Mouse (Mus musculus) hindbrain, embryonic 14.5 days (tissue): Measurements from ENCODE around the gene Il1rapl2. TPM values are rescaled to one million over a fixed set of nuclear protein-coding genes. Genes with fewer than 3 reads are reported as not detected.

Experiments
- ATAC-seq: fragments of 200-750 bp; cut with Nextera tagmentation; 2 replicates; pipeline ENCODE4 v1.8.0; 2017; ENCODE audit warnings: moderate number of reproducible peaks, mild to moderate bottlenecking, moderate TSS enrichment, moderate library complexity; ENCODE audit not compliant: low FRiP score
- DNase-seq: peaks from one replicate; pipeline ENCODE4 v3.0.0-alpha.2; 2015; ENCODE audit warnings: low spot score
- H3K27ac ChIP-seq: fragments of 300-500 bp; sonication (generic); 2 replicates; pipeline ENCODE4 v1.5.1; 2014; ENCODE audit warnings: mild to moderate bottlenecking, moderate library complexity
- H3K27me3 ChIP-seq: fragments of 300-500 bp; sonication (generic); 2 replicates; pipeline ENCODE4 v1.6.1; 2014; ENCODE audit warnings: mild to moderate bottlenecking, low read length, mixed read lengths; ENCODE audit not compliant: control insufficient read depth, insufficient read depth
- H3K36me3 ChIP-seq: fragments of 300-500 bp; sonication (generic); replicated peaks from 2 replicates; pipeline ENCODE4 v1.6.1; 2014; ENCODE audit not compliant: control insufficient read depth, insufficient read depth
- H3K4me1 ChIP-seq: fragments of 300-500 bp; sonication (generic); replicated peaks from 2 replicates; pipeline ENCODE4 v1.6.1; 2014; ENCODE audit warnings: antibody characterized with exemption, low read length, mixed read lengths; ENCODE audit not compliant: control insufficient read depth, insufficient read depth
- H3K4me2 ChIP-seq: fragments of 300-500 bp; sonication (generic); replicated peaks from 2 replicates; pipeline ENCODE4 v1.6.1; 2014; ENCODE audit warnings: mild to moderate bottlenecking, moderate library complexity
- H3K4me3 ChIP-seq: fragments of 300-500 bp; sonication (generic); replicated peaks from 2 replicates; pipeline ENCODE4 v1.5.1; 2014; ENCODE audit warnings: mild to moderate bottlenecking, low read length
- H3K9ac ChIP-seq: fragments of 300-500 bp; sonication (generic); 2 replicates; pipeline ENCODE4 v1.6.1; 2014
- H3K9me3 ChIP-seq: fragments of 300-500 bp; sonication (generic); 2 replicates; pipeline ENCODE4 v1.6.1; 2016; ENCODE audit warnings: low read length; ENCODE audit not compliant: control insufficient read depth
- WGBS: fragments of 180-500 bp; shearing (Covaris S2); extraction: QIAGEN DNeasy Blood & Tissue Kit; methylation state at CpG from one replicate; pipeline ENCODE4 v1.1.7; 2014; 5-methylcytosine and 5-hydroxymethylcytosine counted together
- polyA plus RNA-seq: library from polyadenylated mRNA; unstranded; fragments of >200 nt; fragmentation: Nextera tagmentation; extraction: Ambion mirVana; gene quantifications from 2 replicates; pipeline ENCODE4 v1.2.1, GENCODE M21; 2014

Il1rapl2 gene
- polyA plus RNA-seq, 1 experiment from 2014 or later = 3.3 TPM

- no peak overlapping the region for H3K27ac ChIP-seq
- no peaks in the 10 kb centered on the region for H3K36me3 ChIP-seq
- H3K9me3 ChIP-seq = no peaks in the 10 kb centered on the region
- H3K4me2 ChIP-seq = no peak overlapping the region
- no peak for DNase-seq
- H3K4me3 ChIP-seq = no peak overlapping the region
- 88% methylated on average over 3 of the region's 3 CpGs for WGBS
- H3K27me3 ChIP-seq = no peaks in the 10 kb centered on the region
- H3K9ac ChIP-seq = no peak overlapping the region
- no peaks in the 10 kb centered on the region for H3K4me1 ChIP-seq
- ATAC-seq = no peak
Observed at GRCm38 (mm10) chrX:138478488-138478887, 908.1 kb downstream of the Il1rapl2 start.

- Histone ChIP-seq H3K4me2 (no peak overlapping the region), H3K27me3 (no peaks in the 10 kb centered on the region), H3K4me1 (no peaks in the 10 kb centered on the region), H3K36me3 (no peaks in the 10 kb centered on the region), H3K4me3 (no peak overlapping the region), H3K27ac (no peak overlapping the region), H3K9ac (no peak overlapping the region), H3K9me3 (no peaks in the 10 kb centered on the region)
- ATAC-seq (no peak), DNase-seq (no peak)
- WGBS = 88% methylated on average over 1 of the region's 1 CpGs
Observed at GRCm38 (mm10) chrX:138500510-138500909, 930.1 kb downstream of the Il1rapl2 start.

GRCm38 (mm10) chrX:138505049-138505448, 934.6 kb downstream of the Il1rapl2 start:
- ATAC-seq (no peak), DNase-seq (no peak)
- Histone ChIP-seq H3K27ac (no peak overlapping the region), H3K4me1 (no peaks in the 10 kb centered on the region), H3K9ac (no peak overlapping the region), H3K4me3 (no peak overlapping the region), H3K27me3 (no peaks in the 10 kb centered on the region; the same call in 1 of the 2 replicates), H3K9me3 (no peaks in the 10 kb centered on the region), H3K36me3 (no peaks in the 10 kb centered on the region), H3K4me2 (no peak overlapping the region)
- 41% methylated on average over 3 of the region's 3 CpGs for WGBS

- ATAC-seq (no peak), DNase-seq (no peak)
- Histone ChIP-seq H3K4me1 (no peaks in the 10 kb centered on the region), H3K36me3 (no peaks in the 10 kb centered on the region), H3K9me3 (no peaks in the 10 kb centered on the region), H3K27me3 (no peaks in the 10 kb centered on the region), H3K4me2 (no peak overlapping the region), H3K27ac (no peak overlapping the region), H3K9ac (no peak overlapping the region), H3K4me3 (no peak overlapping the region)
- 81% methylated on average over 3 of the region's 3 CpGs for WGBS
Observed at GRCm38 (mm10) chrX:138620106-138620505, 1049.7 kb downstream of the Il1rapl2 start.

DNA sequence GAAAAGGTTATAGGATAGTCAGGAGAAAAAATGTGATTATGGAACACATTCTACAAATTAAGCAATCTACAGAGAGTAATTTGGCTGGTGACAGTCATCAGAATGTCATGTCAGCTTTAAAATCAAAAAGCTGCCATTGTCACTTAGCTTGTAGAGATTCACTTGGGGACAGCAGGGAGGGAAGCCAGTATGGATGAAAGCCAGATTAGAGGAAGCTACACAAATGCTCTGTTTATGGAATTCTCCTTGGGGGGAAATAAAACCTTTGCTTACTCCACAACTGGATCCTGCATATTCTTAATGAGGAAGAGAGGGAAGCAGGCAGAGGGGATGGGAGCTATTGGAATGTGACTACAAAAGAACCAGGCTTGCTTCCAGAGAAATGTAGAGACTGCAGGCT, 1054.9 kb downstream of the Il1rapl2 start:
- Histone ChIP-seq H3K4me3 (no peak overlapping the region), H3K27ac (no peak overlapping the region), H3K36me3 (no peaks in the 10 kb centered on the region), H3K4me2 (no peak overlapping the region), H3K27me3 (no peaks in the 10 kb centered on the region), H3K9ac (no peak overlapping the region), H3K9me3 (no peaks in the 10 kb centered on the region), H3K4me1 (no peaks in the 10 kb centered on the region)
- no peak for ATAC-seq
- no peak for DNase-seq

GRCm38 (mm10) chrX:138722372-138722771, 1152.0 kb downstream of the Il1rapl2 start:
- Histone ChIP-seq H3K4me2 (no peak overlapping the region), H3K9me3 (no peaks in the 10 kb centered on the region), H3K9ac (no peak overlapping the region), H3K4me1 (no peaks in the 10 kb centered on the region), H3K27me3 (no peaks in the 10 kb centered on the region), H3K27ac (no peak overlapping the region), H3K36me3 (no peaks in the 10 kb centered on the region), H3K4me3 (no peak overlapping the region)
- no peak for ATAC-seq
- 41% methylated on average over 1 of the region's 1 CpGs for WGBS
- no peak for DNase-seq

DNA sequence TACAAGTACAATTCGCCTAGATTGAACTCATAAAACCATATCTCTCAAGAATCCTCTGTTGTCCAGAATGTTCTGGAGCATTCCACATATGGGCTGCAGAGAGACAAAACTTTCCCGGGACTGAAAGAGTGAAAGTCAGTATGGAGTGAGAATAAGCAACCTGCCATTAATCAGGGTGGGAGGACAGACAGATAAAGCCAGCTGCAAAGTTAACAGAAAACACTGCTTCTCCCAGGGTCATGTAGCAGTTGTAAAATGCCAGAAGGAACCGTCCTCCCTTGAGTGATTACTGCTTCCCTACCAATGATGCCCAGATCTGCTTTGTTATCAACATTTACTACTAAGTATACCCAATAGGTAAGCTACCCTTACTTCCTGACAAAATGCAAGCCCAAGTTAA, 1230.5 kb downstream of the Il1rapl2 start:
- ATAC-seq (no peak), DNase-seq (no peak)
- Histone ChIP-seq H3K27ac (no peak overlapping the region), H3K9ac (no peak overlapping the region), H3K4me2 (no peak overlapping the region), H3K36me3 (no peaks in the 10 kb centered on the region), H3K9me3 (no peaks in the 10 kb centered on the region), H3K4me3 (no peak overlapping the region), H3K27me3 (no peaks in the 10 kb centered on the region), H3K4me1 (no peaks in the 10 kb centered on the region)
- WGBS = 60% methylated on average over 3 of the region's 3 CpGs

DNA sequence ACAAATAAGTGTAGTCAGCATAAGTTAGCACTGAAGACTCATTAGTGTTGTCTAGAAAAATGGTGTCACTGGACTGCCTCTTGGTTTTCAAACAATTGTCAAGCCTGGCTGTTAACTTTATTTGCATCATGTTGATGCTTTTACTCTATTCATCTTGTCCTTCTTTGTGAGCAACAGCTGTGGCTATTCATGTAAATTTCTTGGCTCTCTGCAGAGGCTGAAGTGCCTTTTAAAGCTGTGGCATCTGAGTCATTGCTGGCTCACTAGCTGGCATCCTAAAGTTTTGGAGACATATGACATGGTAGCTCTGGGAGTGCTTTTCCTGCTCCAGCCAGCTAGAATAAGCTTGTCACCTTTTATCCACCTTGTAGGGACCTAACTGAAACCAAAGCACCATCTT, 1261.5 kb downstream of the Il1rapl2 start:
- Histone ChIP-seq H3K27me3 (0 out of 2 replicates have a peak, but pooled peaks cover 4% of the 10 kb centered on the region), H3K27ac (no peak overlapping the region), H3K9me3 (no peaks in the 10 kb centered on the region), H3K4me1 (no peaks in the 10 kb centered on the region), H3K9ac (no peak overlapping the region), H3K4me2 (no peak overlapping the region), H3K4me3 (no peak overlapping the region), H3K36me3 (no peaks in the 10 kb centered on the region)
- DNase-seq (no peak), ATAC-seq (no peak)

GRCm38 (mm10) chrX:138833894-138834293, 1263.5 kb downstream of the Il1rapl2 start:
- no peaks in the 10 kb centered on the region for H3K36me3 ChIP-seq
- H3K9ac ChIP-seq = no peak overlapping the region
- no peaks in the 10 kb centered on the region for H3K4me1 ChIP-seq
- DNase-seq (no peak), ATAC-seq (no peak)
- no peak overlapping the region for H3K4me2 ChIP-seq
- no peak overlapping the region for H3K4me3 ChIP-seq
- WGBS = 73% methylated on average over 2 of the region's 2 CpGs
- 0 out of 2 replicates have a peak, but pooled peaks cover 4% of the 10 kb centered on the region for H3K27me3 ChIP-seq
- H3K27ac ChIP-seq = no peak overlapping the region
- H3K9me3 ChIP-seq = no peaks in the 10 kb centered on the region

GRCm38 (mm10) chrX:138838381-138838780, 1268.0 kb downstream of the Il1rapl2 start:
- ATAC-seq (no peak), DNase-seq (no peak)
- peaks cover 10% of the 10 kb centered on the region; the same call in 1 of the 2 replicates for H3K27me3 ChIP-seq
- no peak overlapping the region for H3K9ac ChIP-seq
- no peak overlapping the region for H3K27ac ChIP-seq
- no peaks in the 10 kb centered on the region for H3K9me3 ChIP-seq
- no peaks in the 10 kb centered on the region for H3K36me3 ChIP-seq
- 91% methylated on average over 3 of the region's 3 CpGs for WGBS
- H3K4me3 ChIP-seq = no peak overlapping the region
- no peak overlapping the region for H3K4me2 ChIP-seq
- no peaks in the 10 kb centered on the region for H3K4me1 ChIP-seq
